Mouse (Mus musculus): ENCODE measurements around the gene Qk. TPM values are rescaled to one million over a fixed set of nuclear protein-coding genes. Genes with fewer than 3 reads are reported as not detected.

Gene Qk
- 7.6 and 9.1 TPM in 2 replicates for polyA plus RNA-seq (2015; fragmentation: Nextera tagmentation; extraction: Ambion mirVana)

DNA sequence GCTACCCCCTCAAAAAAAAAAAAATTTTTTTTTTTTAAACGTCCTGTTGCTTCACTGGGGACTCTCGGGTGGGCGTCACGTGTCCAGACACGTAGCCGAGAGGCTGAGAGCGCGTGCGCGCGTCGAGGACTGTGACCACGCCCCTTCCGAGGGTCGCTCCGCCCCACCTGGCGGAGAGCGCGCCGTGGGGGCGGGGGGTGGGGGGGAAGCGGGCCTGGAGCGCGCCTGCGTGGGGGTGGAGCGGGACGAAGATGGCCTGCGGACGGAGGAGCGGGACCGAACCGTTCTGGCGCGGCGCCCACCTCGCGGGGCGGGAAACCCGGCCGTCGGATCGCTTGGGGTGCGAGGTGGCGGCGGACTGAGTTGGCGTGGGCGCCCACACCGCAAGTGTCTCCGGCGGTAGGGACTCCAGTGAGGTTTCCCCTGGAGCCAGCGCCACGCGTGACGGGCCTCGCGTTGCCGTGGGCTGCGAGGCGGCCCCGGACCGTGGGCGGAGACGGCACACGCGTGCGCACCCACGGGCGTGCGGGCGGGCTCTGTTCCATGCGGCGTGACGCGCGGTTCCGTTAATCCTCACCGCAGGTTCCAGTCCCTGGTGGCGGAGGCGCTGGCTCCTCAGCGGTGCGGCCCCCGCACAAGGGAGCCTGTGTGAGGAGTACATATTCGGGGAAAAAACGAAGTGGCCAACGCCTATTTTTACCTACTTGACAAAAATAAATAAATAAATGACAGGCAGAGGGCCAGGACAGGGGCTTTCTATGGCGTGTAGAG lies at the start of gene Qk:
Qk (minus strand) TSS at position 170 of the 771 bp plus-strand sequence.
- Histone ChIP-seq H3K27me3 (no peaks in the 10 kb centered on the region), H3K4me2 (peak within 1 kb of the TSS; percentile 95), H3K9me3 (replicated peaks) (no peaks in the 10 kb centered on the region), H3K36me3 (no peaks in the 10 kb centered on the region), H3K4me3 (replicated peaks) (peak within 1 kb of the TSS; percentile 86), H3K4me1 (replicated peaks) (peaks cover 16% of the 10 kb centered on the region), H3K27ac (peak within 1 kb of the TSS; percentile 91), H3K9ac (peak within 1 kb of the TSS; percentile 95)
- under 1% methylated on average over 82 of the region's 86 CpGs for WGBS (ENCODE audit: insufficient replicate concordance)
- ATAC-seq (ENCODE audit: low read depth) = peak; percentile 62
- DNase-seq = peak; percentile 82

DNA sequence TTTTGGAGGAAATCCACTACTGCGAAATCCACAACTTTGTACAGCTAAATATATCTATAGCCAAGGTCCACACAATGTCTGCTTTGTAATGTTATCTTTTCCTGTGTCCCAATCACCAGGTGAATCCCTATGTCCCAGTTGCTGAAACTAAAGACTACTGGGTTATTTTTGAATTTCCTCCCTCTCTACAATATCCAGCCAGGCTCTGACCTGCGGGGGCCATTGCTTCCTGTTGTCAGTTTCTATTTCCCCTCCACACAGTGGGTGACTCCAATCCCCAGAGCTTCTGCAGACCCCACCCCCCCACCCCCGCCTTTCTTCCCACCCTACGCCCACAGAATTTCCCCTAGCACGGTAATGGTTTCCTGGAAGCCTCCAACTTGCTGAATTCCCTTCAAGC lies 47.4 kb upstream of the Qk start:
- Histone ChIP-seq H3K9me3 (replicated peaks) (no peaks in the 10 kb centered on the region), H3K27me3 (no peaks in the 10 kb centered on the region), H3K27ac (no peak overlapping the region), H3K4me2 (no peak overlapping the region), H3K4me1 (replicated peaks) (peaks cover 18% of the 10 kb centered on the region), H3K9ac (no peak overlapping the region), H3K4me3 (replicated peaks) (no peak overlapping the region), H3K36me3 (no peaks in the 10 kb centered on the region)
- DNase-seq = no peak
- 18% methylated on average over 5 of the region's 5 CpGs for WGBS (ENCODE audit: insufficient replicate concordance)
- ATAC-seq (ENCODE audit: low read depth) = no peak

DNA sequence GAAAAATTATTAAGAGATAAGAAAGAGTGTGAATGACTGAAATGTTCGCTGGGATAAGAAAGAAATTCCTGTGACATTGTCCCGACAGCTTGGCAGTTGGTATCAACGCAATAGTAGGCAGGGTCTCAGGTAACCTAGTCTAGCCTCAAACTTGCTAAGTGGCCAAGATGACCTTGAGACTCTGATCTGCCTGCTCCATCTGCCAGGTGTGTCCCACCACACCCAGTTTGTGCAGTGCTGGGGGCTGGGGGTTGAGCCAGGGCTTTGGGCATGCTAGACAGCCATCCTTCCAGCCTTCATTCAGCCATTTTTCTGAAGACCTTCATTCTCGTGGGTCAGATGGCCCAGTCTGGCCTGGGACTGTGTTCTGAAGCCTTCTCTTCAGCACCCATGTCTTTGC lies 46.9 kb upstream of the Qk start:
- no peaks in the 10 kb centered on the region for H3K36me3 ChIP-seq
- H3K4me1 ChIP-seq (replicated peaks) = peaks cover 18% of the 10 kb centered on the region
- no peak overlapping the region for H3K27ac ChIP-seq
- WGBS (ENCODE audit: insufficient replicate concordance) = 68% methylated on average over 4 of the region's 4 CpGs
- H3K27me3 ChIP-seq = no peaks in the 10 kb centered on the region
- ATAC-seq (ENCODE audit: low read depth) (no peak), DNase-seq (no peak)
- no peak overlapping the region for H3K4me2 ChIP-seq
- H3K4me3 ChIP-seq (replicated peaks) = no peak overlapping the region
- H3K9ac ChIP-seq = no peak overlapping the region
- H3K9me3 ChIP-seq (replicated peaks) = no peaks in the 10 kb centered on the region

DNA sequence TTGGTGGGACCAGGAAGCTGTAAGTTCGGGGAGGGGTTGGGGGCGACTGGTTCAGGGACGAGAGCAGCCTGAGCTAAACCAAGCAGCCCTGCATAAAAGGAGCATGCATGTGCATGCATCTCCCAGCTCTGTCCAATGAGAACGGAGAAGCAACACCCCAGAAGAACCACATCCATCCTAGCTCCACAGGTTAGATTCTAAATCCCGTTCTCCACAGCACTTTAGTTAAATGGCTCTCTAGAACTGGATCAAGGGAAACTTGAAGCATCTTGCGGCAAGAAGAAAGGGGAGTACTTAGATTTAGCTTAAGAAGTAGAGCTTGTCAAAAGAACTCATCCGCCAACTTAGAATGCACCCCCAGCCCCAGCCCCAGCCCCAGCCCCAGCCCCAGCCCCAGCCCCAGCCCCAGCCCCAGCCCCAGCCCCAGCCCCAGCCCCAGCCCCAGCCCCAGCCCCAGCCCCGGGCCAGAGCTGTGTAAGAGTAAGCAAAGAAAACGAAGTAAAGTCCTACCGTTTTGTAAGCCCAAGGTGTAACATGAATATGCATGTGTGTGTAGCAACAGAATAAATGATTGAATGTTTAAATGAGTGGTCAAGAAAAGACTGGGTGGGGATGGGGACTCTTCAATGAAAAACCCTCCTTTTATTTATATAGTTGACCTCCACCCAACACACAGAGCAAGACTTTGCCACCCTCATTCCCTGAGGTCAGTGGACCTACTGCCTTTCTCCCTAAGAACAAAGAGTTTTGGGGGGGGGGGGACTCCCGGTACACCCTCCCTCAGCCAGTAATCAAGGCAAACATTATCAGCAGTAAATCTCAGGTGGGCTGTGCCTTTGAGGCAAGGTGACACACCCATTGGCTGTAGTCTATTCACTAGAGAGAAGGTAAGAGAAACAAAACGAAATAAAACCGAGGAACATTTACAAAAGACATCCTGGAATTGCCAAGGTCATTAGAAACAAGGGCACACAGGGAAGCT lies 46.1 kb upstream of the Qk start:
- Histone ChIP-seq H3K4me1 (replicated peaks) (peaks cover 13% of the 10 kb centered on the region), H3K9ac (no peak overlapping the region), H3K4me2 (no peak overlapping the region), H3K9me3 (replicated peaks) (no peaks in the 10 kb centered on the region), H3K36me3 (no peaks in the 10 kb centered on the region), H3K4me3 (replicated peaks) (no peak overlapping the region), H3K27me3 (no peaks in the 10 kb centered on the region), H3K27ac (no peak overlapping the region)
- WGBS (ENCODE audit: insufficient replicate concordance) = 68% methylated on average over 13 of the region's 13 CpGs
- ATAC-seq (ENCODE audit: low read depth) (no peak), DNase-seq (no peak)

DNA sequence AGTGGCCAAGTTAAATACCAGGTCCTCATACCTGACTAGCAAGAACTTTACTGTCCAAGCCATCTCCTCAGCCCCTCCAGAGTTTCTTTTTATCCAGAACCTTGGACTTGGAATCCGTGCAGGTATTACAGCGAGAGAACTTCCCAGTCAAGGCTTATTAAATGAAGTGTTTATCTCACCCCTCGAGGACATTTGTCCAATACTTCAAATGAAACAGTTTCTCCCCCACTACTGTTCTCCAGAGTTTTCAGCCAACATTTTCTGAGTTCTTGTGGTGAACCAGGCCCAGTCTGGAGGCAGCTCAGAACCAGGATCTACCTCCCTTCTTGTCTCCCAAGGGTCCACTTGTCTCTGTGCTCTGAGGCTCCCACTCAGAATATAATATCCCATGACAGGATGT lies 43.5 kb upstream of the Qk start:
- Histone ChIP-seq H3K9me3 (replicated peaks) (no peaks in the 10 kb centered on the region), H3K9ac (no peak overlapping the region), H3K27ac (no peak overlapping the region), H3K4me3 (replicated peaks) (no peak overlapping the region), H3K36me3 (no peaks in the 10 kb centered on the region), H3K27me3 (no peaks in the 10 kb centered on the region), H3K4me1 (replicated peaks) (peaks cover 15% of the 10 kb centered on the region), H3K4me2 (no peak overlapping the region)
- ATAC-seq (ENCODE audit: low read depth) (no peak), DNase-seq (no peak)
- 61% methylated on average over 3 of the region's 3 CpGs for WGBS (ENCODE audit: insufficient replicate concordance)

DNA sequence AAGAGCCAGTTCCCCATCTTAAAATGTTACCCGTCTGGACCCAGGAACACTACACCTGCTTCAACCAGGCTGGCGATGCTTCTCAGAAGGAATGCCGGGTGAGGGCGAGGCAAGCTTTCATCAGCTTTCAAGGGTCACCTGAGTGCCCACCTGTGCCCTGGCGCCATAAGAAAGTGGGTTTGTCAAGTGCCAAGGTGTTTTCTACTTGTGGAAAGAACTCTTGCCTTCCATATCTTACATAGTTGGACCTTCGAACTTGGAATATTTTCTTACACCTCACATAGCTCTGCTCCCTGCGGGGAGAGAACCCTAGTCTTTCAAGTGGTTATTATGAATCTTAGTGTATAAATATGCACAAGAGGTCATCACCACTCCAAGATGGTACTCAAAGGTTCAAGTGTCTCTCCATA lies 42.2 kb upstream of the Qk start:
- Histone ChIP-seq H3K27ac (no peak overlapping the region), H3K4me2 (no peak overlapping the region), H3K9me3 (replicated peaks) (no peaks in the 10 kb centered on the region), H3K4me1 (replicated peaks) (peaks cover 15% of the 10 kb centered on the region), H3K4me3 (replicated peaks) (no peak overlapping the region), H3K27me3 (no peaks in the 10 kb centered on the region), H3K9ac (no peak overlapping the region), H3K36me3 (no peaks in the 10 kb centered on the region)
- ATAC-seq (ENCODE audit: low read depth) (no peak), DNase-seq (no peak)
- WGBS (ENCODE audit: insufficient replicate concordance) = 80% methylated on average over 7 of the region's 7 CpGs

DNA sequence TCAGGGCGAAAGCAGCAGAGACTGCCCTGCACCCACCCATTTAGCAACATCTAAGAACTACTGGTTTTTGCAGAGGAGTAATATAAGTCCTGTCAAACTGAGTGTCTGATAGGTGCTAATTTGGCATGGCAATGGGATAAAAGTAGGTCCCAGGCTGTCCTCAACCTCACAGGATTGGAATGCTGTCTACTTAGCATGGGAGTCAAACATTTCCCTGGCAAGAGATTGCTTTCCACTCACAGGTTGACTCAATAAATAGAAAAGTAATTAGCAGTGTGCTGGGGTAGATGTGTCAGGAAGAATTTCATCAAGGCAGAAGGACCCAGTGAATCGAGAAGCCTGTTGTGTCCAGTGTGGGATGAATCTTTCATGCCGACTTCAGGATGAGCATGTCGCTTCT lies 41.1 kb upstream of the Qk start:
- ATAC-seq (ENCODE audit: low read depth) = no peak
- no peaks in the 10 kb centered on the region for H3K36me3 ChIP-seq

DNA sequence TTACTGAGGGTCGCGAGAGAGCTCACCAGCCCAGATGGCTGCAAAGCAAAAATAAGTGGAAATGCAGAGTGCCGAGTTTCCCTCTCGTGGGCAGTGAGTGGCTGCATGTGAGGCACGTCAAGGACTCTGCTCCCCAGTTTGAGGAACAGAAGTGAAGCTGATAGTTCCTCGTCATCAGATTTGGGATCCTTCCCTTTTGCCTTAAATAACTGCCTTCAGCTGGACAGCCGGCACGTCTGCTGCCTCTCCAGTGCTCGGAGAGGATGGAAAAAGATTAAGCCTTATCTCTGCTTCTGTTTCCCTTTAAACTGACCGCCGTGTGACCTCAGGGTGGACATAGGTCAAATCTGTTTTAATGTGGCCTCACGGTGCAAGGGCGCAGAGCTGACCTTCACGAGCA lies 39.8 kb upstream of the Qk start:
- H3K9me3 ChIP-seq (replicated peaks) = no peaks in the 10 kb centered on the region
- no peak overlapping the region for H3K4me3 ChIP-seq (replicated peaks)
- H3K4me1 ChIP-seq (replicated peaks) = peaks cover 21% of the 10 kb centered on the region
- no peak overlapping the region for H3K27ac ChIP-seq
- no peak overlapping the region for H3K9ac ChIP-seq
- ATAC-seq (ENCODE audit: low read depth) = peak; percentile 57
- H3K36me3 ChIP-seq = no peaks in the 10 kb centered on the region
- 0 out of 2 replicates have a peak overlapping the region, but pooled peaks have one; percentile 12 for H3K4me2 ChIP-seq
- H3K27me3 ChIP-seq = no peaks in the 10 kb centered on the region
- WGBS (ENCODE audit: insufficient replicate concordance) = 21% methylated on average over 14 of the region's 14 CpGs
- DNase-seq = no peak

More for the DNA sequence above, 41.1 kb upstream of the Qk start:
- no peaks in the 10 kb centered on the region for H3K27me3 ChIP-seq
- no peak overlapping the region for H3K4me2 ChIP-seq
- no peak overlapping the region for H3K9ac ChIP-seq
- 68% methylated on average over 4 of the region's 4 CpGs for WGBS (ENCODE audit: insufficient replicate concordance)
- DNase-seq = no peak
- H3K9me3 ChIP-seq (replicated peaks) = no peaks in the 10 kb centered on the region
- no peak overlapping the region for H3K4me3 ChIP-seq (replicated peaks)
- H3K4me1 ChIP-seq (replicated peaks) = peaks cover 19% of the 10 kb centered on the region
- no peak overlapping the region for H3K27ac ChIP-seq

DNA sequence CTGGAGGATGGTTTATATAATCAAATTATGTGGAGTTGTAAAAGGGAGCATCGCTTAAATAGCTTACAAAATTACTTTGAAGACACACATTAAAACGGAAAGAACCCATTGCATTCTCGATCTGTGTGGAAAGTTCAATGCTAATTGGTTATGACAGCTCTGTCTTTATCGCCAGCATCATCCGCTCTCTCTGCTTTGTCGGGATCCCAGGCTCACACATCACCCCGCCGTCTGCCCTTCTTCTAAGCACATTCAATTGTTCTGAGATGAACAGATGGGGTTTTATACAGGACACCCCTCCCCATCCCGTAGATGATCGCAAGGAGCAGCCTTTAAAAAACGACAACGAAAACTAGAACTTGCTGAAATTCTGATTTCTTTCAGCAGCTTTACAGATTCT lies 37.7 kb upstream of the Qk start:
- Histone ChIP-seq H3K4me1 (replicated peaks) (peaks cover 21% of the 10 kb centered on the region), H3K4me2 (no peak overlapping the region), H3K36me3 (no peaks in the 10 kb centered on the region), H3K27ac (no peak overlapping the region), H3K9ac (no peak overlapping the region), H3K4me3 (replicated peaks) (no peak overlapping the region), H3K9me3 (replicated peaks) (no peaks in the 10 kb centered on the region), H3K27me3 (no peaks in the 10 kb centered on the region)
- WGBS (ENCODE audit: insufficient replicate concordance) = 79% methylated on average over 12 of the region's 12 CpGs
- ATAC-seq (ENCODE audit: low read depth) (no peak), DNase-seq (no peak)

DNA sequence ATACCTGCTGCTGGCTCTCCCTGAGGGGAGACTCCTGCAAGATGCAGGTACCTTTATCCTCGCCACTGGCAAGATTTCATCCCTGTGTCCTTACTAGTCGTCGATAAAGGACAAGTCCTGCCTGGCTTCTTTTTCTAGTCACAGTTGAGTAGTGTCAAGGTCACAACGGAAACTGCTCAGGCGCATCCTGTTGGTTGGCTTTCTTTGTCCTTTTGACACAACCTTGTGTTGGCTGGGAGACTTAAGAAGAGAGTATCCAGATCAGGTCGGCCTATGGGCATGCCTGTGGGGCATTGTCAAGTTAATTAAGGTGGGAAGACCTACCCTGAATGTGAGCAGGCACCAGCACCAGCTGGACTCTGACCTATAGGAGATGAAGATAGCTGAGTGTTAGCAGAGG lies 36.6 kb upstream of the Qk start:
- no peak overlapping the region for H3K27ac ChIP-seq
- peaks cover 21% of the 10 kb centered on the region for H3K4me1 ChIP-seq (replicated peaks)
- H3K4me2 ChIP-seq = no peak overlapping the region
- H3K9ac ChIP-seq = no peak overlapping the region
- no peaks in the 10 kb centered on the region for H3K36me3 ChIP-seq
- ATAC-seq (ENCODE audit: low read depth) (no peak), DNase-seq (no peak)
- 42% methylated on average over 6 of the region's 6 CpGs for WGBS (ENCODE audit: insufficient replicate concordance)
- H3K27me3 ChIP-seq = no peaks in the 10 kb centered on the region
- no peak overlapping the region for H3K4me3 ChIP-seq (replicated peaks)
- H3K9me3 ChIP-seq (replicated peaks) = no peaks in the 10 kb centered on the region

DNA sequence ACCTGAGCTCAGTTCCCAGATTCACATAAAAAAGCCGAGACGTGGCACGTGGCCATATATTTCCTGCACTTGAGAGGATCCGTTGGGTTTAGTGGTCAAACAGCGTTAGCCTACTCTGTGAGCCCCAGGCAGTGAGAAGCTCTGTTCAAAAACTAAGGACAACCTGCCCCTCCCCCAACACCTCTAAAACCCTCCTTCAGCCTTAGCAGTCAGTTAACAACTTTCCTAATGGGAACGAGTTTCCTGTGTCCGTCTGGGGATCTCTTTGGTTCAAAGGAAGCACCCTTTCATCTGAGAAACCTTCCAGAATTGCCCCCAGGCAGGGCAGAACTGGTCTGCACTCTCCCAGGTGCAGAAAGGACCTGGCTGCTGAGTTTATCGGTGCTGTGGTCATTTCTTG lies 36.1 kb upstream of the Qk start:
- ATAC-seq (ENCODE audit: low read depth) = no peak
- H3K4me3 ChIP-seq (replicated peaks) = no peak overlapping the region
- DNase-seq = no peak
- no peaks in the 10 kb centered on the region for H3K27me3 ChIP-seq
- 23% methylated on average over 8 of the region's 8 CpGs for WGBS (ENCODE audit: insufficient replicate concordance)
- no peaks in the 10 kb centered on the region for H3K36me3 ChIP-seq
- H3K9me3 ChIP-seq (replicated peaks) = no peaks in the 10 kb centered on the region
- no peak overlapping the region for H3K9ac ChIP-seq
- peaks cover 21% of the 10 kb centered on the region for H3K4me1 ChIP-seq (replicated peaks)
- no peak overlapping the region for H3K4me2 ChIP-seq
- no peak overlapping the region for H3K27ac ChIP-seq
